Mouse (Mus musculus): ENCODE results near the gene Hcfc2. TPM values are rescaled to one million over a fixed set of nuclear protein-coding genes. Genes with fewer than 3 reads are reported as not detected.

The Hcfc2 gene
- polyA plus RNA-seq, 1 experiment from 2014 or later: 19.2 TPM

GRCm38 (mm10) chr10:82755213-82755890, 59.4 kb downstream of the Hcfc2 start:
- 92% methylated on average over 11 of the region's 11 CpGs for WGBS

GRCm38 (mm10) chr10:82756466-82756865, 60.5 kb downstream of the Hcfc2 start:
- H3K27ac ChIP-seq (replicated peaks): no peak overlapping the region
- H3K4me3 ChIP-seq (ENCODE audit: low read depth, low read length): no peak overlapping the region
- no peak for DNase-seq (ENCODE audit: low spot score)
- no peaks in the 10 kb centered on the region for H3K27me3 ChIP-seq (ENCODE audit: control insufficient read depth, insufficient read depth, low read length)
- no peak for ATAC-seq (ENCODE audit: low FRiP score, low TSS enrichment)
- no peak overlapping the region for H3K9ac ChIP-seq (ENCODE audit: low read length)
- H3K36me3 ChIP-seq (ENCODE audit: control insufficient read depth, insufficient read depth, low read length): peaks cover 28% of the 10 kb centered on the region
- WGBS: 85% methylated on average over 9 of the region's 9 CpGs
- H3K9me3 ChIP-seq (ENCODE audit: control insufficient read depth, low read length): no peaks in the 10 kb centered on the region
- TF ChIP-seq CTCF (IDR thresholded peaks at IDR 0.05; ENCODE audit: low read depth) (no peak), EP300 (optimal IDR thresholded peaks at IDR 0.05) (no peak)
- H3K4me1 ChIP-seq (replicated peaks; ENCODE audit: control insufficient read depth, insufficient read depth): no peaks in the 10 kb centered on the region
- no peak overlapping the region for H3K4me2 ChIP-seq (replicated peaks; ENCODE audit: low read depth)

More at GRCm38 (mm10) chr10:82755213-82755890, 59.4 kb downstream of the Hcfc2 start:
- DNase-seq (ENCODE audit: low spot score) (no peak), ATAC-seq (ENCODE audit: low FRiP score, low TSS enrichment) (no peak)
- Histone ChIP-seq H3K4me3 (ENCODE audit: low read depth, low read length) (no peak overlapping the region), H3K4me2 (replicated peaks; ENCODE audit: low read depth) (no peak overlapping the region), H3K4me1 (replicated peaks; ENCODE audit: control insufficient read depth, insufficient read depth) (no peaks in the 10 kb centered on the region), H3K27me3 (ENCODE audit: control insufficient read depth, insufficient read depth, low read length) (no peaks in the 10 kb centered on the region), H3K36me3 (ENCODE audit: control insufficient read depth, insufficient read depth, low read length) (peaks cover 28% of the 10 kb centered on the region), H3K9me3 (ENCODE audit: control insufficient read depth, low read length) (no peaks in the 10 kb centered on the region), H3K9ac (ENCODE audit: low read length) (no peak overlapping the region), H3K27ac (replicated peaks) (no peak overlapping the region)
- TF ChIP-seq CTCF (IDR thresholded peaks at IDR 0.05; ENCODE audit: low read depth) (no peak), EP300 (optimal IDR thresholded peaks at IDR 0.05) (no peak)

GRCm38 (mm10) chr10:82757341-82757740, 61.4 kb downstream of the Hcfc2 start:
- Histone ChIP-seq H3K4me3 (ENCODE audit: low read depth, low read length) (no peak overlapping the region), H3K27ac (replicated peaks) (no peak overlapping the region), H3K9me3 (ENCODE audit: control insufficient read depth, low read length) (no peaks in the 10 kb centered on the region), H3K4me2 (replicated peaks; ENCODE audit: low read depth) (no peak overlapping the region), H3K9ac (ENCODE audit: low read length) (no peak overlapping the region), H3K4me1 (replicated peaks; ENCODE audit: control insufficient read depth, insufficient read depth) (no peaks in the 10 kb centered on the region; the same call in 1 of the 2 replicates), H3K27me3 (ENCODE audit: control insufficient read depth, insufficient read depth, low read length) (no peaks in the 10 kb centered on the region), H3K36me3 (ENCODE audit: control insufficient read depth, insufficient read depth, low read length) (peaks cover 20% of the 10 kb centered on the region)
- 57% methylated on average over 9 of the region's 9 CpGs for WGBS
- DNase-seq (ENCODE audit: low spot score) (peak; percentile 37), ATAC-seq (ENCODE audit: low FRiP score, low TSS enrichment) (no peak)
- TF ChIP-seq EP300 (optimal IDR thresholded peaks at IDR 0.05) (no peak), CTCF (IDR thresholded peaks at IDR 0.05; ENCODE audit: low read depth) (no peak)

GRCm38 (mm10) chr10:82758368-82758767, 62.4 kb downstream of the Hcfc2 start:
- Histone ChIP-seq H3K4me1 (replicated peaks; ENCODE audit: control insufficient read depth, insufficient read depth) (no peaks in the 10 kb centered on the region; the same call in 1 of the 2 replicates), H3K27me3 (ENCODE audit: control insufficient read depth, insufficient read depth, low read length) (no peaks in the 10 kb centered on the region), H3K27ac (replicated peaks) (no peak overlapping the region), H3K4me3 (ENCODE audit: low read depth, low read length) (no peak overlapping the region), H3K4me2 (replicated peaks; ENCODE audit: low read depth) (no peak overlapping the region), H3K36me3 (ENCODE audit: control insufficient read depth, insufficient read depth, low read length) (peaks cover 20% of the 10 kb centered on the region), H3K9me3 (ENCODE audit: control insufficient read depth, low read length) (no peaks in the 10 kb centered on the region), H3K9ac (ENCODE audit: low read length) (no peak overlapping the region)
- TF ChIP-seq EP300 (optimal IDR thresholded peaks at IDR 0.05) (no peak), CTCF (IDR thresholded peaks at IDR 0.05; ENCODE audit: low read depth) (no peak)
- DNase-seq (ENCODE audit: low spot score): no peak
- ATAC-seq (ENCODE audit: low FRiP score, low TSS enrichment): no peak
- WGBS: 82% methylated on average over 6 of the region's 6 CpGs

DNA sequence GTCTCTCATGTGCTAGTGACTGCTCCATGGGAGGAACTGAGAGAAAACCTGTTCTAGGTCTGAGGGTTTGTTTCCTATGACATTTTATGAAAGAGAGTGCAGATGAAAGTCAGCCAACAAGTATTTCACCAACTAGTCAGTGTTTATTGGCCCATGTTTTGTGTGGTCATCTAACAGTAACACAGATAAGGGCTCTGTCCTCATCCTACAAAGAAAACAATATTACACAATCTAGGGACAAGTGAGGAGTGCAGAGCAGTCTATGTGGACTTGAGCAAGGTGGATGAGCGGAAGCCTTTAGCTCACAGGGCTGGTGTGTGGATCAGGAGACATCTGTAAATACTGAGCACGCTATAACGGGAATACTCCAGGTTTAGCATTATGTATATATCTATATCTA, 62.9 kb downstream of the Hcfc2 start:
- no peak for DNase-seq (ENCODE audit: low spot score)
- H3K27ac ChIP-seq (replicated peaks): no peak overlapping the region
- no peak overlapping the region for H3K9ac ChIP-seq (ENCODE audit: low read length)
- no peak overlapping the region for H3K4me3 ChIP-seq (ENCODE audit: low read depth, low read length)
- no peak overlapping the region for H3K4me2 ChIP-seq (replicated peaks; ENCODE audit: low read depth)
- 83% methylated on average over 3 of the region's 3 CpGs for WGBS
- peaks cover 20% of the 10 kb centered on the region for H3K36me3 ChIP-seq (ENCODE audit: control insufficient read depth, insufficient read depth, low read length)
- no peaks in the 10 kb centered on the region for H3K27me3 ChIP-seq (ENCODE audit: control insufficient read depth, insufficient read depth, low read length)
- no peak for ATAC-seq (ENCODE audit: low FRiP score, low TSS enrichment)
- H3K4me1 ChIP-seq (replicated peaks; ENCODE audit: control insufficient read depth, insufficient read depth): no peaks in the 10 kb centered on the region; the same call in 1 of the 2 replicates
- H3K9me3 ChIP-seq (ENCODE audit: control insufficient read depth, low read length): no peaks in the 10 kb centered on the region
- TF ChIP-seq EP300 (optimal IDR thresholded peaks at IDR 0.05) (no peak), CTCF (IDR thresholded peaks at IDR 0.05; ENCODE audit: low read depth) (no peak)

DNA sequence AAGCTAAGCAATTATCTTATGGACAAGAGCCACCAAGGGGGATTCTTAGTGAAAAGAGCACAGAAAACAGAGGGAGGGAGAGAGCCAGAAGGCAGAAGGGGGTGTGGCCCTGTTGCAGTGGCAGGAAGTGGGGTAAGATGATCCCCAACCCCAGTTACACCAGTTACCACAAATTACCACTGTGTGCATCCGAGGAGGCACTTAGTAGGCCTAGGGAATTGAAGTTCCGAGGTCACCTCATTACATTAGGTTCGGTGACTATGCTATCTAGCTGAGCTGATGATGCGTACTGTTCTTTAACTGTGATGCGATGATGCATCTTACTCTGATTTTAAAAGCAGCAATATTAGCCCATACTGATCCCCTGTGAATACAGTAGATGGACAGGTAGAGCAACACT, 63.7 kb downstream of the Hcfc2 start:
- H3K9me3 ChIP-seq (ENCODE audit: control insufficient read depth, low read length): no peaks in the 10 kb centered on the region
- H3K36me3 ChIP-seq (ENCODE audit: control insufficient read depth, insufficient read depth, low read length): peaks cover 16% of the 10 kb centered on the region
- no peak overlapping the region for H3K9ac ChIP-seq (ENCODE audit: low read length)
- WGBS: 90% methylated on average over 5 of the region's 5 CpGs
- no peak overlapping the region for H3K4me2 ChIP-seq (replicated peaks; ENCODE audit: low read depth)
- no peak overlapping the region for H3K4me3 ChIP-seq (ENCODE audit: low read depth, low read length)
- H3K27me3 ChIP-seq (ENCODE audit: control insufficient read depth, insufficient read depth, low read length): no peaks in the 10 kb centered on the region
- no peak for TF ChIP-seq CTCF (IDR thresholded peaks at IDR 0.05; ENCODE audit: low read depth)
- no peak for TF ChIP-seq EP300 (optimal IDR thresholded peaks at IDR 0.05)
- H3K27ac ChIP-seq (replicated peaks): no peak overlapping the region
- no peaks in the 10 kb centered on the region; the same call in 1 of the 2 replicates for H3K4me1 ChIP-seq (replicated peaks; ENCODE audit: control insufficient read depth, insufficient read depth)
- ATAC-seq (ENCODE audit: low FRiP score, low TSS enrichment): no peak
- no peak for DNase-seq (ENCODE audit: low spot score)
